Mouse (Mus musculus) 416B (cell line): ENCODE measurements around the gene Ranbp2.
A peak's percentile ranks its signal among the peaks of the same experiment; 100 is the strongest.

Experiments used
- DNase-seq: peaks from one replicate; pipeline ENCODE4 v3.0.0; 2011; ENCODE audit warnings: low read depth

The Ranbp2 gene

DNA sequence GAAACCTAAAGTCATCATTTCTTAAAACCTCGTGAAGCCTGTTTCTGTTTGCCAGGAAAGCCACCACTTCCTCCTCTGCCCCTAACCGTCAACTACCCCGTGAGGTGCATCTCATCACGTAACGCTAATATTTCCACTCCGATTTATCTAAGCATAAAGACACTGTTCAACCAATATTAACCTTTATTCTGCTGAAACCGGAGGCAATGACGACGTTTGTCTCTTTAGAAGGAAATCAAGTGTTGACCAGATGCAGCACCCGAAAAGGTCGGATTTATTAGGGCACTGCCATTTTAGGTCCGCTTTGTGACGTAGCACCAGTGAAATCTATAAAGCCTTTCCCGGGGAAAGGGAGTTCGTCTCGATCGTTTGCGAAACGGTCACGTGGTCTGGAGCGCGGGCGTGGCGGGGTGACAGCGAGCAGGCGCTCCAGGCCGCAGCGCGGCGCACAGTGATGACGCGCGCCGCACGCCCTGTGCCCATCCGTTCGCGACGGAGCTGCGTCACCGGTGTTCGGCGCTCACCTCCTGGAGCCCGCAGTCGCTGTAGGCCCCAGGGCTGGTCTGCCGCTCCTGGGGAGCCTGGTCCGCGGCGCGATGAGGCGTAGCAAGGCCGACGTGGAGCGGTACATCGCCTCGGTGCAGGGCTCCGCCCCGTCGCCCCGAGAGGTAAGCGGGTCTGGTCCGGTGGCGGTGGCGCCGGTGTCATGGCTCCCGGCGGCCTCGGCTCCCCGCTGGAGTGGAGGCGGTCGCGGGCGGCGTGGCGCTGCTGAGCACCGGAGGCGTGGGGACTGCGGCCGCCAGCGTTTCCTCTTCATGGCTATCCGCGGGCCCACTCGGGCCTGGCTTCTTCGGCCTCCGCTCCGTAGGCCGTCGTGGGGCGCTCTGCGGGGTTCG is at the start of gene Ranbp2:
TSS of gene Ranbp2 (plus strand) at position 537 of the 896 bp plus-strand sequence.
- peak; percentile 100 for DNase-seq

DNA sequence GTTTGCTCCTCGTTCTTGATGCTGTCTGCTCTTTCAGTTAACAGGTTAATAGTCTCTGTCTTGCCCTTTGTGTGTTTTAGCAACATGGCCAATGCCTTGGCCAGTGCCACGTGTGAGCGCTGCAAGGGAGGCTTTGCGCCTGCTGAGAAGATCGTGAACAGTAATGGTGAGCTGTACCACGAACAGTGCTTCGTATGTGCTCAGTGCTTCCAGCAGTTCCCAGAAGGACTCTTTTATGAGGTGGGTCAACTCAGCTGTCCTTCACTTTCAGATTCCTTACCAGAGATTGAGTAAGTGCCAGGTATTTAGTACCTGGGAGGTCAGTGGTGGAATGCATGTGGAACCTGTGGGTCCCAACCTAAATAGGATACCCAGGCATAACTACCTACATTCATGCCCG is 47.8 kb upstream of the Ranbp2 start:
- no peak for DNase-seq

DNA sequence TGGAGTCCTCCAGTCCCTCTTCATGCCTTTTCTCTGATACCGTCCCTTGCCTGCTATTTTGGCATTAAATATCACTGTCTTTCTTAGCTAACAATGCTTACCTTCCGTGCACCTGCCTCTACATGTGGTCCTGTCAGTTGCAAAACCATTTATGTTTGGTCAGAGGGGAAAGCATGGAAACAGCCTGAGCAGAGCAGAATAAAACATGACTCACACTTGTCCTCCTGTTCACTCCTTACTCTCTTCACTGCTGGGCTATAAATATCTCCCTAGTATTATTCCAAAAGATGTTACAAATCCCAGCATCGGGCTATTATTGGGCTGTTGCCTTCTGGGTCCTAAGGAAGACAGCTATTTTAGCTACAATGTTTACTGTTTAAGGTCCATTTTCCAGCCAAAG is 44.9 kb upstream of the Ranbp2 start:
- DNase-seq, result no peak

DNA sequence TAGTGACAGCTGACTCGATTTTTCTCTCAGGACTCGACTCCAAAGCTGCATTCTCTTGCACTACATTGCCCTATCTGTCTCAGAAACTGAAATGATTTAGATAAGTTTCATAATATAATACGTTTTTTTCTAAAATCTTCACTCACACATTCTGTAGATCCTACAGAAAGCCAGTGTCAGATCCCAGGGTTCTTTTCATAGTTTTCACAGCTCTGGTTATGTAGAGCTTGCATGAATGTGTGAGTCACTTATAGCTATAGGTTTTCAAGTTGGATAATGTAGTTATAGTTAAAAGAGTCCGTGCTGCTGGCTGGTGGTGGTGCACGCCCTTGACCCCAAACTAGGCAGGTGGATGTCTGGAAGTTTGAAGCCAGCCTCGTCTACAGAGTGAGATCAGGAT is 42.1 kb upstream of the Ranbp2 start:
- DNase-seq, result no peak

DNA sequence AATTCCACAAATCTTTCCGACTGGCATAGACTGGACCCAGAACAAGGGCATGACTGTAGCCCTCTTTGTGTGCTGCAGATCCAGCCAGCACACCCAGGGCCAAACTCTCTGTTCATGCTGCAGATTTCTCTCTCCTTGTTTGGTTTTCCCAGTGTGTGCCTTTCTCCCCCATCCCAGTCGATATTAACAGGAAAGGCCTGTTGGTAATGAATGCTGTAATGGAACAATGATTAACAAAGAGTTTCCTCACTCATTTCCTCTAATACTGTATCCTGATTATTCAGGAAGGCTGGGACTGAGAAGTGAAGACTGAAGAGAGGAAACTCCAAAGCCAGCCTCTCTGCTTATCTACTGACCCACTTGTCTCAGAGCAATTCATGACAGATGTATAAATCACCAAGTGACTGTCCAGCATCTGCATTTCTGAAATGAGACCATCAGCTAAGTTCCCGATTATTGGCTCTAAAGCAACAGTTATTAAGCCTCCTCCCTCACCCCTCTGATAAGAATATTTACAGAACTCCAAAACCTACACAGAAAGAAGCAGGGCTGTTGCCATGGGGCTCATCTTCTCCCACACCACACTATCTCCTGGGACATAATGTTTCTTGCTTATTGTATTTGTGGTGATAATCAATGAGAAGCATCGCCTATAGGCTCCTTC is 41.3 kb upstream of the Ranbp2 start:
- peak; percentile 57 for DNase-seq

DNA sequence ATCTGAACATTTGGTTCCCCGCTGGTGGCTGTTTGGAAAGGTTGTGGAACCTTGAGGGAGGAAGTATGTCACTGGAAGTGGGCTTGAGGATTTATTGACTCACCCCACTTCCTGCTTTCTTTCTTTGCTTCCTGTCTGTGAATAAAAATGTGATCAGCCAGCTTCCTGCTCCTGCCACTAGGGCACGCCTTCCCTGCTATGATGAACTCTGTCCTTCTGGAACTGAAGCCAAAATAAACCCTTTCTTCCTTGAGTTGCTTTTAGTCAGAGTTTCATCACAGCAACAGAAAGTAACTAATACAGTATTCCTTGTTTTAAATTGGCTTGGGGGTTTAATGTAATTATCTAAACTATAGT is 40.8 kb upstream of the Ranbp2 start:
- peak; percentile 79 for DNase-seq

DNA sequence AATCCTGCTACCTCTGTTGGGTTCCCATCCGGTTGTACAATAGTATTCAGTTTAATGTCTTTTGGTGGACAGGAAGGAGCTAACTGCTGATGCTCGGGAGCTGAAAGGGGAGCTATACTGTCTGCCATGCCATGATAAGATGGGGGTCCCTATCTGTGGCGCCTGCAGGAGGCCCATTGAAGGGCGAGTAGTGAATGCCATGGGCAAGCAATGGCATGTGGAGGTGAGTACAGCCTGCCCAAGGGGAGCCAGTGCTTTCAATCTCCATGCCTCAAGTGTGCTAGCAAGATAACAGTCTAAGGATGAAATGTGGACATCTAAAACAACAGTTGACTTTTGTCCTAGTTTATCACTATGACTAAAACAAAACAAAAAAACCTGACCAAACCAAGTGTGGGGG is 34.4 kb upstream of the Ranbp2 start:
- no peak for DNase-seq

DNA sequence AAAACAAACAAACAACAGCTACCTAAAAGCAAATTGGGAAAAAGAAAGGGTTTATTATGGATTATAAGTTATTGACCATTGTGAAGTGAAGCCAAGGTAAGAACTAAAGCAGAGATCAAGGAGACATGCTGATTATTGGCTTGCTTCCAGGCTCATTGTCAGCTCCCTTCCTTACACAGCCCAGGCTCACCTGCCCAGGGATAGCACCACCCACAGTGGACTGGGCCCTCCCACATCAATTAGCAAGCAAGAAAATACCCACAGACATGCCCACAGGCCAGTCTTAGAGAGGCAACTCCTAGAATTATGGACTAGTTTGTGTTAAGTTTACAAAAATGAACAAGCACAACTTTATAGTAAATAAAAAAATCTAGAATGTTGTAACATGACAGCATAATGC is 33.9 kb upstream of the Ranbp2 start:
- no peak for DNase-seq

DNA sequence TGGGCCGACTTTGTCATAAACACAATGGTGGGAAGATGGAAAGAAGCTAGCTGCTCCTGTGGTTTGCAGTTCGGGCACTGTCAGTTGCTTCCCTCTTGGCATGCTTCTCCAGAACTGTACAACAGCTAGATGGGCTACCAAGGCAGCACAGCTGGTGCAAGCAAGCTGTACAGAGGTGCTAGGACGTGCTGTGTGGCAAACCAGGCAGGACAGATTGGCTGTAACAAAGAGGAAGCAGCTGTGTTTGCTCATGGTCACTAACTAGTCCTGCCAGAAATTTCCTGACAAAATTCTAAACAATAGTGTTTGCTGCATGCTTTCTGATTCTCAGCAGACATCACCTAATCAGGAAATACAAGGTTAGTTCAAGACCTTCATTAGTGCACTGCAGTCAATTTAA is 30.0 kb upstream of the Ranbp2 start:
- DNase-seq, result peak; percentile 91

DNA sequence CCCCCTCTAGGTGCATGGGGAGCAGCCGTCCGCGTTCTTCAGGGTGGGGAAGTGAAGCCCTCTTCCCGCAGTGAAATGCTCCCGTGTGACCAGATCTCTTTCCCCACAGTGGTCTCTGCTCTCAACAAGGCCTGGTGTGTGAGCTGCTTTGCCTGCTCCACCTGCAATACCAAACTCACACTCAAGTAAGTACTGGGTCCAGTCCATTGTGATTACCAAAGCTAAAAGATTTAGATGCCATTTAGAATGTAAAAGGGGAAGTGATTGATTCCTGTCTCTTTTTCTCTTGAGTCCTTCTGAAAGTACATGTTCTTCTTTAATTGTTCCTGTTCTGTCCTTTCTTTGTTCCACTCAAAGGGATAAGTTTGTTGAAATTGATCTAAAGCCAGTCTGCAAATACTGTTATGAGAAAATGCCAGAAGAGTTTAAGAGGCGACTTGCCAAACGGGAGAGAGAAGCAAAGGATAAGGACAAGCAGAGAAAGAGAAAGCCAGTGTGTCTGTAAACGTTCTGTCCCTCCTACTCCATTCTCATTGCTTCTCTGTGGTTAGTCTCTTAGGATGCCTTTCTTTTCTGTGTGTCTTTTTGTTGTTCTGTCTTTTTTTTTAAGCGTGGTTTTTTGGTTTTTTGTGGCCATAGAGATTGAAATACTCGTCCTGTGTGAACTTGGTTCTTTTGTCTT is 28.3 kb upstream of the Ranbp2 start:
- DNase-seq, result no peak

DNA sequence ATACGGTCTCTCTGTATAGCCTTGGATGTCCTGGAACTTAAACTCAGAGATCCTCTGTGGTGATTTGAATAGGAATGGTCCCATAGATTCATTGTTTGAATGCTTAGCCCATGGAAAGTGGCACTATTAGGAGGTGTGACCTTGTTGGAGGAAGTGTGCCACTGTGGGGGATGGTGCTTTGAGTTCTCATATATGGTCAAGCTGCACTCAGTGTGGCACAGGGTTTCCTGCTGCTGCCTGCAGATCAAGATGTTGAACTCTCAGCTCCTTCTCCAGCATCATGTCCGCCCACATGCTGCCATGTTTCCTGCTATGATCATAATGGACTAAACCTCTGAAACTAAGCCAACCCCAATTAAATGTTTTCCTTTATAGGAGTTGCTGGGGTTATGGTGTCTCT is 18.8 kb upstream of the Ranbp2 start:
- DNase-seq, result peak; percentile 63

DNA sequence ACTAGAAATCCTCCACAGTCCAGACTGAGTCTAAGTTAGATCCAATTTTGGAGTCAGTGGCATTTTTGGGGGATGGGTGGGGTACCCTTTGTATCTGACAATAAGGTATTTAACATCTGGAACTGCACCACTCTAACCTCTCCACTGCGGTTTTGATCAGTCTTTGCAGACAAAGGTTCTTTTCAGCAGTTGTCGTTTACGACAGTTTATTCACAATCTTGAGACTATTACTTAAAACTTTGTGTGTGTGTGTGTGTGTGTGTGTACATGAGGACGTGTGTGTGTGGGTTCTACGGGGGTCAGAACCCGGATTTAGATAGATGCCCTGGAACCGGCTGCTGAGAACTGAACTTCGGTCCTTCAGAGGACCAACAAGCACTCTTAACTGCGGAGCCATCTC is 870 bp upstream of the Ranbp2 start:
- peak; percentile 85 for DNase-seq

DNA sequence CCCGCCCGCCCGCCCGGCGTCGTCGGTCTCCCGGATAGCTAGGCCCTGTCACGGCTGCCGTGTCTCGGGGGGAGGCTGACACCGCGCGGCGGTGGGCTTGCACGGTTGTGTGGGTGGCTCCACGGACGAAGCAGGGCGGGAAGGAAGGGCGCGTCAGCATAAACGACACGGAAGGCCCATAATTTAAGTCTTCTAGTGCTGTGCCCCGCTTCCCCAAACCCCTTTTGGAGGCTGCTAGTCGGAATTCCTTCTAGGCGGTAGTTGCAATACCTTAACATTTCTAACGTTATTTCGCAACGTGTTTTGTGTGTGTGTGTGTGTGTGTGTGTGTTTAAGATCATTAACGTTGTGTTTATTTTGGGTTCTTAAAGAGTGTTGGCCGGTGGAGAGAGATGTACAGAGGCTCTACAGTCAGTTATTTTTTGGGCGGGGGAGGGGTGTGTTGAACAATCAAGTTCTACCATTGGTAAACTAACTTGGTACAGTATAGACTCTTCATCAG is 611 bp downstream of the Ranbp2 start:
- peak; percentile 69 for DNase-seq

DNA sequence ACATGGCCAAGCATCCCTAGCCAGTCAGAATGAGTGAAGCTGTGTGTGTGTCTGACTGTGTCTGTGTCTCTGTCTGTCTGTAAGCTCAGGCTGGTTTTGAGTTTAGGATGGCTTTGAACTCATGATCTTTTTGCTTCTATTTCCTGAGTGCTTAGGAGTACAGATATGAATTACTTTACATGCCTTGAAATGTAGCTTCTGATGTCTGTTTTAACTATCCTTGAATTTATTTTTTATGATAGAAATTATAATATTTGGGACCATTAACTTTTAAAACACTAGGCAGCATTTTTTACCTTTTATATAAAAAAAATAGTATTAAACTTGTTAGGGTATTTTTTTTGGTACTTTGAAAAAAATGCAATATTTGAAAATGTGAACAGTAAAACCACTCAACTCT is 4.9 kb downstream of the Ranbp2 start:
- peak; percentile 19 for DNase-seq

DNA sequence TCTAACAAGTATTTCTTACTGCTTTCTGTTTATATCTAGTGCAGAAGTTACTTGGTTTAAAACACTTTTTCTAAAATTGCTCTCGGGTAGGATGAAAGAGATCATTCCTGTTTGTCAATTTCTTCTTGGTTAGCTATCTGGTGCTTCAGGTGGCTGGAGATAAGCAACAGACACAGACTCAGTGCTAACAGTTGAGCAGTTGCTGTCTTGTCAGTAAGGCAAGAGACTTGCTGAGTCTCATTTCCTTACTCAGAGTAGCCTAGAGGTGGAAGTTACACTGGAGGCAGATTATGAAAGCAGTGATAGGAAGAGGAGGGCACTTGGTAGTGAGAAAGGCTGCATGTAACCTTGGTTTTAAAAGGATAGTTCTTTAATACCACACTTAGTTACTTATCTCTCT is 5.5 kb downstream of the Ranbp2 start:
- DNase-seq, result peak; percentile 70

DNA sequence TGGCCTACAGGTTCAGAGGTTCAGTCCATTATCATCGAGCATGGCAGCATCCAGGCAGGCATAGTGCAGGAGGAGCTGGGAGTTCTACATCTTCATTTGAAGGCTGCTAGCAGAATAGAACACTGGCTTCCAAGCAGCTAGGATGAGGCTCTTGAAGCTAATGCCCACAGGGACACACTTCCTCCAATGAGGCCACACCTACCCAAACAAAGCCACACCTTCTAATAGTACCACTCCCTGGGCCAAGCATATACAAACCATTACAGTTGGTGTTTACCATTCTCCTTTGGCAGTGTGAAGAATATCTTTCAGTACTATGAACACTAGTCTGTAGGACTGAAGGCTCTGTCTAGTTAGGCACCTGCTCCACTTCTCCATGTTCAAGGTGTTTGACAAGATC is 13.2 kb downstream of the Ranbp2 start:
- no peak for DNase-seq

DNA sequence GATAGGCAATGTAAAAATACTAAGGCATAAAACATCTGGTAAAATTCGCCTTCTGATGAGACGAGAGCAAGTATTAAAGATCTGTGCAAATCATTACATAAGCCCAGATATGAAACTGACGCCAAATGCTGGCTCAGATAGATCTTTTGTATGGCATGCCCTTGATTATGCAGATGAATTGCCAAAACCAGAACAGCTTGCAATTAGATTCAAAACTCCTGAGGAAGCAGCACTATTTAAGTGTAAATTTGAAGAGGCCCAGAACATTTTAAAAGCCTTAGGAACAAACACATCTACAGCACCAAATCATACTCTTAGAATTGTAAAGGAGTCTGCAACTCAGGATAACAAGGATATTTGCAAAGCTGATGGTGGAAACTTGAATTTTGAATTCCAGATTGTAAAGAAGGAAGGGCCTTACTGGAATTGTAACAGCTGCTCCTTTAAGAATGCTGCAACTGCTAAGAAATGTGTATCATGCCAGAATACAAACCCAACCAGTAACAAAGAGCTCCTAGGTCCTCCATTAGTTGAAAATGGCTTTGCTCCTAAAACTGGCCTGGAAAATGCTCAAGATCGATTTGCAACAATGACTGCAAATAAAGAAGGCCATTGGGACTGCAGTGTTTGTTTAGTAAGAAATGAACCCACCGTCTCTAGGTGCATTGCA is 30.5 kb downstream of the Ranbp2 start:
- DNase-seq, result no peak

DNA sequence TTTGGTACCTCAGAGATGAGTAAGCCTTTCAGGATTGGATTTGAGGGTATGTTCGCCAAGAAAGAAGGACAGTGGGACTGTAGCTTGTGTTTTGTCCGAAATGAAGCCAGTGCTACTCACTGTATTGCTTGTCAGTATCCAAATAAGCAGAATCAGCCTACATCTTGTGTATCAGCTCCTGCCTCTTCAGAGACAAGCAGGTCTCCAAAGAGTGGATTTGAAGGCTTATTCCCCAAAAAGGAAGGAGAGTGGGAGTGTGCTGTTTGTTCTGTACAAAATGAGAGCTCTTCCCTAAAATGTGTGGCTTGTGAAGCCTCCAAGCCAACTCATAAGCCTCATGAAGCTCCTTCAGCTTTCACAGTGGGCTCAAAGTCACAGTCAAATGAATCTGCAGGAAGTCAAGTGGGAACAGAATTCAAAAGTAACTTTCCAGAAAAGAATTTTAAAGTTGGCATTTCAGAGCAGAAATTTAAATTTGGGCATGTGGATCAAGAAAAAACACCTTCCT is 31.4 kb downstream of the Ranbp2 start:
- no peak for DNase-seq

DNA sequence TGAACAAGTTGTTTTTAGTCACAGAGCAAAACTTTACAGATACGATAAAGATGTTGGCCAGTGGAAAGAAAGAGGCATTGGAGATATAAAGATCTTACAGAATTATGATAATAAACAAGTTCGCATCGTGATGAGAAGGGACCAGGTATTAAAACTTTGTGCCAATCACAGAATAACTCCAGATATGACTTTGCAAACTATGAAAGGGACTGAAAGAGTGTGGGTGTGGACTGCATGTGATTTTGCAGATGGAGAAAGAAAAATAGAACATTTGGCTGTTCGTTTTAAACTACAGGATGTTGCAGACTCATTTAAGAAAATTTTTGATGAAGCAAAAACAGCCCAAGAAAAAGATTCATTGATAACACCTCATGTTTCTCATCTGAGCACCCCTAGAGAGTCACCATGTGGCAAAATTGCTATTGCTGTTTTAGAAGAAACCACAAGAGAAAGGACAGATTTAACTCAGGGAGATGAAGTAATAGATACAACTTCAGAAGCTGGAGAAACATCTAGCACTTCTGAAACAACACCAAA is 33.3 kb downstream of the Ranbp2 start:
- no peak for DNase-seq

DNA sequence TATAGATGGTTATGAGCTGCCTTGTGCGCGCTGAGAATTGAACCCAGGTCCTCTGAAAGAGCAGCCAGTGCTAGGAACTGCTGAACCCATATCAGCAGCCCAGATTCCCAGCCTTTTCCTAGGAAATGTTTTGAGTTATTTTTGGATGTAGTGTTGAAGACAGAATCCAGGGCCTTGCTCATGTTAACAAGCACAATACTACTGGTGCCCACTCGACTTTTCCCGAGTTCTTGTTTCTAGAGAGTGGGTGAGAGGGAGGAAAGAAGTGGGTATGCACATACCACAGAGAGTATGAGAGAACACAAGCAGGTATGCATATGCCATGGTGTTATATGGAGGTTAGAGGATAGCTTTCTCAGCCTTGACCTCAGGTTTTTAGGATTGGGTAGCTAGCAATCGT is 44.3 kb downstream of the Ranbp2 start:
- DNase-seq, result no peak

DNA sequence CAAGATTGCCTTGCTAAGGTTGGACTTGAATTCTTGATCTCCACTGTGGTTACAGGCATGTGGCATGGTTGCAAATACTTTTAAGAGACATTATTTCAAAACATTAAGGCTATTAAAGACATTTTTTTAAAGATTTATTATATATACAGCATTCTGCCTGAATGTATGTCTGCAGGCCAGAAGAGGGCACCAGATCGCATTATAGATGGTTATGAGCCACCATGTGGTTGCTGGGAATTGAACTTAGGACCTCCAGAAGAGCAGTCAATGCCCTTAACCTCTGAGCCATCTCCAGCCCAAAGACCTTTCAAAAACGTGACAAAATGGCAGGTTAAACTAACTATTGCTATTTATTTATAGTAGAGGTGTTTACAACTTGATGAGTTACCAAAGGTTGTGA is 48.9 kb downstream of the Ranbp2 start:
- peak; percentile 26 for DNase-seq

DNA sequence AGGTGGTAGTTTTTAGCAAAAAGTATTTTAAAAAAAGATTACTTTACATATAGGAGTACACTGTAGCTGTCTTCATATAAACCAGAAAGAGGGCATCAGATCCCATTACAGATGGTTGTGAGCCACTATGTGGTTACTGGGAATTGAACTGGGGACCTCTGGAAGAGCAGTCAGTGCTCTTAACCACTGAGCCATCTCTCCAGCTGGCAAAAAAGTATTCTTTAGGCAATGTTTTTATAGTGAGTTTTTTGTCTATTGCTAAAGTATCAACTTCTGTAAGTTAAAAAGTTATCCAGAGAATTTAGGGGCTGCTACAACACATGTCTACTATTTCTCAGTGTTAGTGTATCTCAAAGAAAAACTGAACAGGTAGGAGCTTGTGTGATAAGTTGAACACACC is 50.0 kb downstream of the Ranbp2 start:
- DNase-seq, result peak; percentile 41
